Mouse (Mus musculus): Measurements from ENCODE around the gene Shq1. TPM values are rescaled to one million over a fixed set of nuclear protein-coding genes. Genes with fewer than 3 reads are reported as not detected.
A peak's percentile ranks its signal among the peaks of the same experiment; 100 is the strongest.

Shq1 gene
- polyA plus RNA-seq, 1 experiment from 2014 or later = 10.0 TPM

GRCm38 (mm10) chr6:100564516-100564915 is 106.4 kb downstream of the Shq1 start:
- Histone ChIP-seq H3K9me3 (replicated peaks) (no peaks in the 10 kb centered on the region), H3K27ac (replicated peaks) (no peak overlapping the region), H3K4me1 (replicated peaks) (peaks cover 8% of the 10 kb centered on the region; the same call in 1 of the 2 replicates), H3K4me3 (replicated peaks) (no peak overlapping the region), H3K27me3 (peaks cover 57% of the 10 kb centered on the region), H3K9ac (no peak overlapping the region), H3K4me2 (no peak overlapping the region), H3K36me3 (replicated peaks) (no peaks in the 10 kb centered on the region)
- 48% methylated on average over 4 of the region's 4 CpGs for WGBS (ENCODE audit: insufficient replicate concordance)
- ATAC-seq (ENCODE audit: insufficient read depth) = no peak

DNA sequence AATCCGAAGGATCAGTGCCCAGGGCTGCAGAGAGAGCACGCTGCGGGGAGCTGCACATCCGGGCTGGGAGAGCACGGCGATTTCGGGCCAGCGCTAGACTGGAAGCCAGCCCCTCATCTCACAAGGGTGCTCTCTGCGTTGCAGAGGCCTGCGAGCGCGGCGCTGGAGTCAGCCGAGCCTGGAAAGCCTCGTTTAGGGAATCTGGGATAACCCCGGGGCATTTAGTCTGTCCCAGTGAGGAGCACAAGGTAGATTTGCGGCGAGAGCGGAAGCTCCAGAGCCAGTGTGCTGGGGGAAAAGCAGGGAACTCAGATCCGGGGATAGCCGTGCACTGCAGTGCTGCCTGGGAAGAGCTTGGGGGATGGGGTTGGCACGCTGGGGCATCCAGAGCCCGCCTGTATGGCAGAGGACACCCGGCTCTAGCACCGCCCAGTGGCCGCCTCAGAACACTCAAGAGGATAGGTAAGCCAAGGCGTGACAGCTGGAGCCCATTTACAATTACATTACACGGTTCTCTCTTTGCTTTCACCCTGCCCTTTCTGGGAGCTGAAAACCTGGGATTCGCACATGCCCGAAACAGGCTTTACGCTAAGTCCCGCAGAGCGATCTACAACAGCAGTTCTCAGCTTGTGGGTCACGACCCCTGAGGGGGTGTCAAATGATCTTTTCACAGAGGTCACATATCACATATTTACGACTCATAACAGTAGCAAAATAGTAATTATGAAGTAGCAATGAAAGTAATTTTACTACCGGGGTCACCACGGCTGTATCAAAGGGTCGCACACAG is 107.2 kb downstream of the Shq1 start:
- Histone ChIP-seq H3K36me3 (replicated peaks) (no peaks in the 10 kb centered on the region), H3K9me3 (replicated peaks) (no peaks in the 10 kb centered on the region), H3K4me3 (replicated peaks) (peak overlapping the region; percentile 40), H3K9ac (no peak overlapping the region), H3K4me2 (peak overlapping the region; percentile 73), H3K4me1 (replicated peaks) (peaks cover 8% of the 10 kb centered on the region; the same call in 1 of the 2 replicates), H3K27me3 (peaks cover 59% of the 10 kb centered on the region), H3K27ac (replicated peaks) (no peak overlapping the region)
- ATAC-seq (ENCODE audit: insufficient read depth) = 0 out of 2 replicates have a peak, but pooled peaks have one; percentile 25
- 7% methylated on average over 38 of the region's 38 CpGs for WGBS (ENCODE audit: insufficient replicate concordance)

GRCm38 (mm10) chr6:100562719-100563551 is 108.0 kb downstream of the Shq1 start:
- no peaks in the 10 kb centered on the region for H3K9me3 ChIP-seq (replicated peaks)
- H3K36me3 ChIP-seq (replicated peaks) = no peaks in the 10 kb centered on the region
- peak; percentile 22; the same call in 1 of the 2 replicates for ATAC-seq (ENCODE audit: insufficient read depth)
- peaks cover 59% of the 10 kb centered on the region for H3K27me3 ChIP-seq
- 2% methylated on average over 51 of the region's 51 CpGs for WGBS (ENCODE audit: insufficient replicate concordance)
- H3K27ac ChIP-seq (replicated peaks) = no peak overlapping the region
- H3K4me2 ChIP-seq = peak overlapping the region; percentile 73
- no peak overlapping the region for H3K9ac ChIP-seq
- H3K4me3 ChIP-seq (replicated peaks) = peak overlapping the region; percentile 40
- H3K4me1 ChIP-seq (replicated peaks) = peaks cover 8% of the 10 kb centered on the region; the same call in 1 of the 2 replicates

DNA sequence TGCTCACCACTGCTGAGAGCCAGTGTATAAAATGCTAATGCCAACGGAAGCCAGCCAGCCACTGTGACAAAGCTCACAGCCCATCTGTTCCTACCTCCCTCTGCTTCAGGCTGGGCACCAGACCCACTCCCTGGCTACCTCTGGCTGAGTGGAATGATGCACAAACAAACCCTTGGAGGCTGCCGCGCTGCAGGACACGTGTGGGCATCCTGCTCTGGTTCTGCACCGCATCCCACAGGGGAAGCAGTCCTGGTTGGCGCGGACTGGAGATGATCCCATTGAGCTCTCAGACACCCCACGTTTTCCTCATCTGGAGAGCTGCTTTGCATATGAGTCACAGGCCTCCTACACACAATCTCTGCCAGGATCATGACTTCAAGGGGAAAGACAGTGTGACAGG is 112.9 kb downstream of the Shq1 start:
- Histone ChIP-seq H3K4me1 (replicated peaks) (no peaks in the 10 kb centered on the region), H3K27ac (replicated peaks) (no peak overlapping the region), H3K4me3 (replicated peaks) (no peak overlapping the region), H3K9ac (no peak overlapping the region), H3K9me3 (replicated peaks) (no peaks in the 10 kb centered on the region), H3K4me2 (no peak overlapping the region), H3K27me3 (peaks cover 30% of the 10 kb centered on the region), H3K36me3 (replicated peaks) (no peaks in the 10 kb centered on the region)
- ATAC-seq (ENCODE audit: insufficient read depth) = no peak
- WGBS (ENCODE audit: insufficient replicate concordance) = 62% methylated on average over 8 of the region's 8 CpGs

- no peak overlapping the region for H3K27ac ChIP-seq (replicated peaks)
- H3K9ac ChIP-seq = no peak overlapping the region
- no peaks in the 10 kb centered on the region for H3K4me1 ChIP-seq (replicated peaks)
- no peak for ATAC-seq (ENCODE audit: insufficient read depth)
- H3K4me3 ChIP-seq (replicated peaks) = no peak overlapping the region
- WGBS (ENCODE audit: insufficient replicate concordance) = 70% methylated on average over 15 of the region's 15 CpGs
- H3K9me3 ChIP-seq (replicated peaks) = no peaks in the 10 kb centered on the region
- H3K36me3 ChIP-seq (replicated peaks) = no peaks in the 10 kb centered on the region
- no peak overlapping the region for H3K4me2 ChIP-seq
- no peaks in the 10 kb centered on the region for H3K27me3 ChIP-seq
Observed at GRCm38 (mm10) chr6:100542154-100542997, 128.6 kb downstream of the Shq1 start.

DNA sequence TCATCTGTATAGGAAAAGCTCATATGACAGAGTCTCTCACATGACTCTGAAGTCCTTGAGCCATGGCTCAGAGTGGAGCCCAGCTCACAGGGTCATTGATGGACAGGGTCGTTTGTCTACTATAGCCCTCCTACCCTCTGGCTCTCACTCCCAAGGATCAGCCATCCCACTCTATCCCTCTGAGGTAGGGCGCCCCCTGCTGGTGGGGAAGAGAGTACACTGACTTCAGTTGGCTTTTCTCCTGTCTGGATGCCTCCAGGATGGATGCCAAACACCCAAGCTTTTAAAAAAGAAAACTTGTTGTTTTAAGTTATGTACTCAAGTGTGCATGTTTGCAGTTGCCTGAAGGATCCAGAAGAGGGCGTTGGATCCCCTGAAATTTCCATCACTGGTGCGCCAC is 131.3 kb downstream of the Shq1 start:
- Histone ChIP-seq H3K27me3 (no peaks in the 10 kb centered on the region), H3K36me3 (replicated peaks) (no peaks in the 10 kb centered on the region), H3K9me3 (replicated peaks) (no peaks in the 10 kb centered on the region), H3K4me3 (replicated peaks) (no peak overlapping the region), H3K9ac (no peak overlapping the region), H3K4me2 (no peak overlapping the region), H3K4me1 (replicated peaks) (no peaks in the 10 kb centered on the region), H3K27ac (replicated peaks) (no peak overlapping the region)
- 27% methylated on average over 4 of the region's 4 CpGs for WGBS (ENCODE audit: insufficient replicate concordance)
- ATAC-seq (ENCODE audit: insufficient read depth) = no peak

DNA sequence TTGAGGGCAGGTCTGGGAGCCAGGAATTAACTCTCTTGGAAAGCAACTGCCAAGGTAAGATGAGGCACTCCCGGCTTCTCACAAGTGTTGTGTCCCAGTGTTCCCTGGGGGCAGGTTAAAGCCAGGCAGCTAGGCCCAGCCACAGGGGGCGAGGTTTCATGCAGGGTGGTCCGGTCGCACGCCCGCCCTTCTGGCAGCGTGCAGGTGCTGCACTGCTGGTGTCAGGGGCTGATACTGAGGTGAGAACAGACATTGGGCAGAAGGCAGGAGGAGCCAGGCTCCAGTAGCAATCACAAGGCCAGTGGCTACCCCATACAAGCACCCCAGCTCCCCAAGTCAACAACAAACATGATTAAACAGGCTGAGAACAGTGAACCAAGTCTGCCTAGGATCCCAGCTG is 132.4 kb downstream of the Shq1 start:
- Histone ChIP-seq H3K4me3 (replicated peaks) (no peak overlapping the region), H3K27me3 (no peaks in the 10 kb centered on the region), H3K36me3 (replicated peaks) (no peaks in the 10 kb centered on the region), H3K9me3 (replicated peaks) (no peaks in the 10 kb centered on the region), H3K4me2 (no peak overlapping the region), H3K9ac (no peak overlapping the region), H3K27ac (replicated peaks) (no peak overlapping the region), H3K4me1 (replicated peaks) (no peaks in the 10 kb centered on the region)
- WGBS (ENCODE audit: insufficient replicate concordance) = 58% methylated on average over 7 of the region's 7 CpGs
- no peak for ATAC-seq (ENCODE audit: insufficient read depth)

GRCm38 (mm10) chr6:100537987-100538386 is 133.0 kb downstream of the Shq1 start:
- WGBS (ENCODE audit: insufficient replicate concordance) = 62% methylated on average over 6 of the region's 6 CpGs
- Histone ChIP-seq H3K27ac (replicated peaks) (no peak overlapping the region), H3K4me3 (replicated peaks) (no peak overlapping the region), H3K4me1 (replicated peaks) (no peaks in the 10 kb centered on the region), H3K4me2 (no peak overlapping the region), H3K9me3 (replicated peaks) (no peaks in the 10 kb centered on the region), H3K9ac (no peak overlapping the region), H3K36me3 (replicated peaks) (no peaks in the 10 kb centered on the region), H3K27me3 (no peaks in the 10 kb centered on the region)
- no peak for ATAC-seq (ENCODE audit: insufficient read depth)

GRCm38 (mm10) chr6:100537042-100537441 is 133.9 kb downstream of the Shq1 start:
- Histone ChIP-seq H3K36me3 (replicated peaks) (no peaks in the 10 kb centered on the region), H3K4me1 (replicated peaks) (no peaks in the 10 kb centered on the region), H3K27me3 (no peaks in the 10 kb centered on the region), H3K4me2 (no peak overlapping the region), H3K27ac (replicated peaks) (no peak overlapping the region), H3K9ac (no peak overlapping the region), H3K9me3 (replicated peaks) (no peaks in the 10 kb centered on the region), H3K4me3 (replicated peaks) (no peak overlapping the region)
- ATAC-seq (ENCODE audit: insufficient read depth) = no peak
- 64% methylated on average over 5 of the region's 5 CpGs for WGBS (ENCODE audit: insufficient replicate concordance)

DNA sequence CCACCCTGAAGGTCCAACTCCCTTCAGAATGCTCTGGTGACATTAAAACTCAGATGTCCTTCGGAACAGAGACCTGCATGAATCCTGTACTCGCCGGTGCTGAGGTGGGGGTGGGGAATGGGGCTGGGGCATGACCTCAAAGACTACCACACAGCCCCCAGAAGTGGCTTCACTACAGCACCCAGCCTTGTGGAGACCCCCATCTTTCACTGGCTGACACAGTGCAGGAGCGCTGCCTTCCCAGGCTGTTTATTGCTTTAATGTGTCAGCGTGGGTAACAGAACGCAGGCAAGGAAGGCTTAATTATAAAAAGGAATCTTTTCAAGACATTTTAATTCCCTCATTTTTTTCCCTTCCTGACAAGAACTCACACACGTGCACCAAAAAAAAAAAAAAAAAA is 137.6 kb downstream of the Shq1 start:
- Histone ChIP-seq H3K4me2 (no peak overlapping the region), H3K27me3 (no peaks in the 10 kb centered on the region), H3K4me3 (replicated peaks) (no peak overlapping the region), H3K9ac (no peak overlapping the region), H3K36me3 (replicated peaks) (no peaks in the 10 kb centered on the region), H3K4me1 (replicated peaks) (0 out of 2 replicates have a peak, but pooled peaks cover 1% of the 10 kb centered on the region), H3K9me3 (replicated peaks) (no peaks in the 10 kb centered on the region), H3K27ac (replicated peaks) (no peak overlapping the region)
- ATAC-seq (ENCODE audit: insufficient read depth) = no peak
- WGBS (ENCODE audit: insufficient replicate concordance) = 53% methylated on average over 7 of the region's 7 CpGs
